Mouse (Mus musculus) C2C12 (cell line): ENCODE data around the gene Slc8b1.

Experiments used
- CEBPB ChIP-seq: IDR thresholded peaks from one replicate; pipeline ENCODE4 v1.6.1; 2011; ENCODE audit warnings: low read depth, mild to moderate bottlenecking, control low read depth, moderate library complexity
- CTCF ChIP-seq: IDR thresholded peaks from one replicate; pipeline ENCODE4 v1.5.1; 2011; ENCODE audit not compliant: control insufficient read depth, insufficient read depth, insufficient read length
- FOSL1 ChIP-seq: IDR thresholded peaks from one replicate; pipeline ENCODE4 v1.8.0; 2011; ENCODE audit warnings: mild to moderate bottlenecking, low read length; ENCODE audit not compliant: poor library complexity, insufficient read depth, severe bottlenecking
- MAX ChIP-seq: IDR thresholded peaks from one replicate; pipeline ENCODE4 v1.6.1; 2011; ENCODE audit warnings: mild to moderate bottlenecking, control low read depth
- MYOD1 ChIP-seq: IDR thresholded peaks from one replicate; pipeline ENCODE4 v1.6.1; 2011; ENCODE audit warnings: low read depth; ENCODE audit not compliant: control insufficient read depth, insufficient read length
- MYOG ChIP-seq: IDR thresholded peaks from one replicate; pipeline ENCODE4 v1.6.1; 2011; ENCODE audit not compliant: control insufficient read depth, insufficient read length; ENCODE audit errors: extremely low read depth
- USF1 ChIP-seq: IDR thresholded peaks from one replicate; pipeline ENCODE4 v1.6.1; 2011; ENCODE audit warnings: low read depth, mild to moderate bottlenecking, control low read depth, moderate library complexity

GRCm38 (mm10) chr5:120563914-120564311 lies 52.9 kb downstream of the Slc8b1 start:
- no peak for TF ChIP-seq CTCF
- no peak for TF ChIP-seq USF1
- TF ChIP-seq MYOG = no peak
- no peak for TF ChIP-seq MAX
- TF ChIP-seq CEBPB = no peak
- TF ChIP-seq MYOD1 = no peak
- TF ChIP-seq FOSL1 = no peak
